Mouse (Mus musculus): ENCODE measurements at regions not wholly inside any gene's neighbourhood (a gene's known extent, or its start where the extent isn't known, plus 50 kb on each side); places are given as distances from the start of the nearest gene placed in this dataset.

DNA sequence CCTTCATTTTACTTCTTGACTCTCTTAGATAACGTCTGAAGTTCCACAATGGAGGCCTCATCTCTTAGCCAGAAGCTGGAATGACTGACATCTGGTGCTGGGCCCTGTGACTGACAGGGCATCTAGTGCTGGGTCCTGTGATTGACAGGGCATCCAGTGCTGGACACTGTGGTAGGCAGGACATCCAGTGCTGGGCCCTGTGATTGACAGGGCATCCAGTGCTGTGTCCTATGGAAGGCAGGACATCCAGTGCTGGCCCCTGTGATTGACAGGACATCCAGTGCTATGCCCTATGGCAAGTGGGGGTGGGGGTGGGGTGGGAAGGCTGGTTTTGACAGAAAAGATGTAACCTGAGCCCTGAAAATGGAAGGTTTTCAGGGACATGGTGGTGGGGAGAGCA lies 52.1 kb upstream of the Lmo2 start:
- Histone ChIP-seq H3K9me3 (ENCODE audit: low read length) (no peaks in the 10 kb centered on the region), H3K27me3 (ENCODE audit: insufficient read depth, low read length) (no peaks in the 10 kb centered on the region), H3K4me3 (ENCODE audit: low read length) (no peak overlapping the region), H3K4me2 (replicated peaks; ENCODE audit: low read depth, low read length) (no peak overlapping the region), H3K27ac (ENCODE audit: low read length) (peak overlapping the region; percentile 74; the same call in 1 of the 2 replicates), H3K4me1 (ENCODE audit: insufficient read depth, low read length) (peaks cover 11% of the 10 kb centered on the region), H3K9ac (replicated peaks; ENCODE audit: low read length) (no peak overlapping the region), H3K36me3 (ENCODE audit: insufficient read depth, low read length) (no peaks in the 10 kb centered on the region)
- WGBS: 91% methylated on average over 1 of the region's 1 CpGs
- ATAC-seq (ENCODE audit: low FRiP score, low TSS enrichment): no peak

DNA sequence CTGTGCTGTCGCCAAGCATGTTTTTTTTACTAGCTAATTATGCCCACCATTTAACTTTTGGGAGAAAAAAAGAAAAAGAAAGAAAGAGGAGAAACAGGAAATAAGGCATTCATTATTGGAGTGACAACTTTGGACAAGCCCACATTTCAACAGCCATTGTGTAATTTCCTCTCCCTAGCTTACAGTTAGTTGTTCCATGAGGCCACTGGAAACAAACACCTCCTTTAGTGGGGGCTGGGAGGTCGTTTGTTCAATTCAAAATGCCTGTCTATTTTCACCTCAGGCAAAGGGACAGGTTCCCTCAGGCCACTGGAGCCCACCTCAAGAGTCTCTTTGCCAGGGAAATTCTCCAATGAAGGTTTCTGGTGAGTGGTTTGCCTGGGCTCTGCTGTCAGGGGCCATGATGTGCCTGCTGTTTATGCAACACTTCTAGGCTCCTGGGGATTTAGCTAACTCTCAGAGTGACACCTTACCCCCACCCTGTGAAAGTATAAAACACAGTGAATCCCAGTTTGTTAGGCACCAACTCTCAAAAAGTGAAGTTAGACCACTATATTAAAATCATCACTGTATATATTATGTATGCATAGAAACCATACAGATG lies 51.1 kb upstream of the Lmo2 start:
- no peaks in the 10 kb centered on the region for H3K27me3 ChIP-seq (ENCODE audit: insufficient read depth, low read length)
- no peaks in the 10 kb centered on the region for H3K9me3 ChIP-seq (ENCODE audit: low read length)
- H3K36me3 ChIP-seq (ENCODE audit: insufficient read depth, low read length): no peaks in the 10 kb centered on the region
- H3K4me2 ChIP-seq (replicated peaks; ENCODE audit: low read depth, low read length): no peak overlapping the region
- no peak overlapping the region for H3K4me3 ChIP-seq (ENCODE audit: low read length)
- H3K9ac ChIP-seq (replicated peaks; ENCODE audit: low read length): no peak overlapping the region
- ATAC-seq (ENCODE audit: low FRiP score, low TSS enrichment): no peak
- peaks cover 7% of the 10 kb centered on the region for H3K4me1 ChIP-seq (ENCODE audit: insufficient read depth, low read length)
- peak overlapping the region; percentile 74 for H3K27ac ChIP-seq (ENCODE audit: low read length)
- WGBS: 29% methylated on average over 2 of the region's 2 CpGs
